Mouse (Mus musculus) spleen, adult 2 months (tissue): ENCODE measurements around the gene Zc3h15. TPM values are rescaled to one million over a fixed set of nuclear protein-coding genes. Genes with fewer than 3 reads are reported as not detected.
"Not testable (repeated sequence)": the region's sequence is repeated elsewhere in the genome, so short reads cannot be mapped to it uniquely, and the experiment has no call there.

Experiments
- DNase-seq, 2 experiments: peaks; one replicate each; pipeline versions ENCODE4 v3.0.0 to v3.0.0-alpha.2; 2012 to 2021; ENCODE audit warnings: low spot score in 2 of 2, low read depth in 1 of 2
- H3K27ac ChIP-seq: fragments of 200-500 bp; 2 replicates; pipeline ENCODE4 v1.5.1; 2012; ENCODE audit warnings: low read length, inconsistent platforms; ENCODE audit not compliant: insufficient read depth
- H3K27me3 ChIP-seq: fragments of 200-500 bp; 2 replicates; pipeline ENCODE4 v1.6.1; 2012; ENCODE audit warnings: mild to moderate bottlenecking, moderate library complexity, low read length, inconsistent platforms; ENCODE audit not compliant: control insufficient read depth, insufficient read depth
- H3K36me3 ChIP-seq: fragments of 200-500 bp; 2 replicates; pipeline ENCODE4 v1.6.1; 2012; ENCODE audit warnings: mild to moderate bottlenecking, low read length, inconsistent platforms; ENCODE audit not compliant: control insufficient read depth, insufficient read depth
- H3K4me1 ChIP-seq: fragments of 200-500 bp; 2 replicates; pipeline ENCODE4 v1.6.1; 2011; ENCODE audit warnings: inconsistent platforms; ENCODE audit not compliant: control insufficient read depth, insufficient read depth, insufficient read length
- H3K4me3 ChIP-seq: fragments of 200-500 bp; 2 replicates; pipeline ENCODE4 v1.5.1; 2011; ENCODE audit warnings: mild to moderate bottlenecking, inconsistent platforms; ENCODE audit not compliant: insufficient read depth, insufficient read length; ENCODE audit errors: extremely low read depth
- CTCF ChIP-seq: fragments of 200-500 bp; IDR thresholded peaks from 2 replicates; pipeline ENCODE4 v1.5.1; 2011; ENCODE audit warnings: mild to moderate bottlenecking, inconsistent platforms; ENCODE audit not compliant: insufficient read depth, insufficient read length, insufficient replicate concordance; ENCODE audit errors: extremely low read depth
- POLR2A ChIP-seq: fragments of 200-500 bp; IDR thresholded peaks from 2 replicates; pipeline ENCODE4 v1.6.1; 2011; ENCODE audit warnings: low read depth, low read length, inconsistent platforms
- WGBS: fragments of 180-500 bp; shearing (Covaris S2); methylation state at CpG from one replicate; pipeline ENCODE4 v1.1.7; 2018; 5-methylcytosine and 5-hydroxymethylcytosine counted together
- polyA plus RNA-seq: library from polyadenylated mRNA; depleted of rRNA; stranded (reverse); fragments of >200 nt; gene quantifications from 2 replicates; pipeline ENCODE4 v1.2.3, GENCODE M21; 2012; rRNA removed

The Zc3h15 gene
- polyA plus RNA-seq, 1 experiment: 10.1 TPM

- 55% methylated on average over 11 of the region's 11 CpGs for WGBS
- H3K27ac ChIP-seq: no peak overlapping the region
- no peaks in the 10 kb centered on the region for H3K4me1 ChIP-seq
These were observed 65.8 kb downstream of the Zc3h15 start for GRCm38 (mm10) chr2:83709896-83710524.

GRCm38 (mm10) chr2:83713281-83713680 lies 69.0 kb downstream of the Zc3h15 start:
- H3K4me3 ChIP-seq, H3K27me3 ChIP-seq, H3K27ac ChIP-seq, H3K36me3 ChIP-seq, DNase-seq, H3K4me1 ChIP-seq: not testable (repeated sequence)
- 80% methylated on average over 7 of the region's 7 CpGs for WGBS

More at GRCm38 (mm10) chr2:83709896-83710524, 65.8 kb downstream of the Zc3h15 start:
- no peak for DNase-seq
- no peaks in the 10 kb centered on the region for H3K27me3 ChIP-seq
- TF ChIP-seq POLR2A (no peak), CTCF (no peak)
- no peaks in the 10 kb centered on the region for H3K36me3 ChIP-seq
- no peak overlapping the region for H3K4me3 ChIP-seq

- Histone ChIP-seq H3K27me3 (no peaks in the 10 kb centered on the region), H3K36me3 (no peaks in the 10 kb centered on the region), H3K4me3 (no peak overlapping the region), H3K4me1 (no peaks in the 10 kb centered on the region), H3K27ac (no peak overlapping the region)
- DNase-seq: no peak
- no peak for TF ChIP-seq POLR2A
- 91% methylated on average over 5 of the region's 5 CpGs for WGBS
These were observed 69.7 kb downstream of the Zc3h15 start for GRCm38 (mm10) chr2:83713946-83714345.

Other genes starting within 250 kb of the Zc3h15 start
- gene Itgav, start 80.0 kb downstream of the Zc3h15 start, polyA plus RNA-seq: 17.5 and 36.6 TPM in 2 replicates
- 0.07 and 0.15 TPM in 2 replicates for gene Fam171b, start 168.2 kb downstream of the Zc3h15 start, polyA plus RNA-seq